Mouse (Mus musculus) kidney, postnatal 0 days (tissue): ENCODE data around the gene Rraga. TPM values are rescaled to one million over a fixed set of nuclear protein-coding genes. Genes with fewer than 3 reads are reported as not detected.

ENCODE experiments used
- ATAC-seq: fragments of 200-750 bp; cut with Nextera tagmentation; replicated peaks from 2 replicates; pipeline ENCODE4 v1.8.0; 2017; ENCODE audit warnings: low read depth, moderate number of reproducible peaks, moderate TSS enrichment, moderate library complexity; ENCODE audit not compliant: low FRiP score
- DNase-seq: peaks from one replicate; pipeline ENCODE4 v3.0.0-alpha.2; 2016; ENCODE audit warnings: low spot score
- H3K27ac ChIP-seq: fragments of 300-500 bp; sonication (generic); 2 replicates; pipeline ENCODE4 v1.5.1; 2014; ENCODE audit warnings: mild to moderate bottlenecking
- H3K27me3 ChIP-seq: fragments of 300-500 bp; sonication (generic); 2 replicates; pipeline ENCODE4 v1.6.1; 2014; ENCODE audit warnings: low read length, mixed read lengths; ENCODE audit not compliant: insufficient read depth
- H3K36me3 ChIP-seq: fragments of 300-500 bp; sonication (generic); 2 replicates; pipeline ENCODE4 v1.6.1; 2014; ENCODE audit warnings: low read length, mixed read lengths; ENCODE audit not compliant: insufficient read depth
- H3K4me1 ChIP-seq: fragments of 300-500 bp; sonication (generic); replicated peaks from 2 replicates; pipeline ENCODE4 v1.6.1; 2014; ENCODE audit warnings: antibody characterized with exemption, low read length, mixed read lengths; ENCODE audit not compliant: insufficient read depth
- H3K4me2 ChIP-seq: fragments of 300-500 bp; sonication (generic); 2 replicates; pipeline ENCODE4 v1.6.1; 2014; ENCODE audit warnings: mild to moderate bottlenecking, low read length, moderate library complexity, mixed read lengths
- H3K4me3 ChIP-seq: fragments of 300-500 bp; sonication (generic); replicated peaks from 2 replicates; pipeline ENCODE4 v1.5.1; 2014; ENCODE audit warnings: low read depth, low read length
- H3K9ac ChIP-seq: fragments of 300-500 bp; sonication (generic); 2 replicates; pipeline ENCODE4 v1.6.1; 2014; ENCODE audit warnings: low read depth, low read length
- H3K9me3 ChIP-seq: fragments of 300-500 bp; sonication (generic); replicated peaks from 2 replicates; pipeline ENCODE4 v1.6.1; 2016; ENCODE audit warnings: low read length, inconsistent platforms, mixed read lengths
- CTCF ChIP-seq: IDR thresholded peaks from 2 replicates; pipeline ENCODE4 v1.5.1; 2016; ENCODE audit warnings: antibody characterized with exemption, low read depth, mild to moderate bottlenecking, moderate library complexity
- WGBS: fragments of 180-500 bp; shearing (Covaris S2); extraction: QIAGEN DNeasy Blood & Tissue Kit; methylation state at CpG from one replicate; pipeline ENCODE4 v1.1.7; 2014; 5-methylcytosine and 5-hydroxymethylcytosine counted together
- polyA plus RNA-seq: library from polyadenylated mRNA; unstranded; fragments of >200 nt; fragmentation: Nextera tagmentation; extraction: Ambion mirVana; gene quantifications from 2 replicates; pipeline ENCODE4 v1.2.1, GENCODE M21; 2015

Rraga gene
- polyA plus RNA-seq = 80.3 and 86.3 TPM in 2 replicates

DNA sequence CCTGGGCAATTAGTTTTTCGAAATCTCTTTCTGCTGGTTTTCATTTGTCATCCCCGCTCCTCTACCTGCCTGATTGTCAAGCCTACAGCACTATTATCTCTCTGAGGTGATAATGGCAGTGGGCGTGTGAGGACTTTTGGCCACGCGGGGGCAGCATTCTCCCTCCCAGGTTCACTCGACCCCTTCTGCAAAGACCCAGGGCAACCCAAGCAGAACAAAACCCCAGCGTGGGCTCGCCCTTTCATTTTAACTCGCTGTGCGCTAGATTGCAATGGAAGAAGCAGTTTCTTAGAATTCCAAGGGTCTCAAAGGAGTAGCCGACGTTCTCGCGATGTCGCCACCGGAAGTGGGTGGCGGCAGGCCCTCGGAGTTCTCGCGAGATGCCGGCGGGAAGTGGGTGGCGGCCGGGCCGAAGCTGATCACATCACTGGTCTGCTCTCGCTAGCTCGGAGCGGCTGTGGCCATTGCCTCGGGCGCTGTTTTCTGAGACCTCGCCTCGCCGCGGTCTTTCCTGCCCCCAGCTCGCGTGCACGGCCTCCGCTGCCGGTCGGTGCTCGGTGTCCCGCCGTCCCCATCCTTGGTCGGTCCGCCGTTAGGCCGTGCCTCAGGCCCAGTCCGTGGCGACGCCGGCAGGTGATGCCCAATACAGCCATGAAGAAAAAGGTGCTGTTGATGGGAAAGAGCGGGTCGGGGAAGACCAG is at the start of gene Rraga:
Gene Rraga, plus strand, starts transcription at position 386 of the 701 bp plus-strand sequence.
- peak within 1 kb of the TSS; percentile 81 for H3K4me3 ChIP-seq
- ATAC-seq = peak; percentile 98
- peak within 1 kb of the TSS; percentile 86 for H3K9ac ChIP-seq
- DNase-seq = peak; percentile 97
- H3K27ac ChIP-seq = peak within 1 kb of the TSS; percentile 92
- H3K4me2 ChIP-seq = peak within 1 kb of the TSS; percentile 76
- no peaks in the 10 kb centered on the region for H3K27me3 ChIP-seq
- no peaks in the 10 kb centered on the region for H3K9me3 ChIP-seq
- peak; percentile 85 for TF ChIP-seq CTCF
- H3K36me3 ChIP-seq = no peaks in the 10 kb centered on the region
- H3K4me1 ChIP-seq = 0 out of 2 replicates have a peak, but pooled peaks cover 8% of the 10 kb centered on the region
- WGBS = under 1% methylated on average over 53 of the region's 53 CpGs

DNA sequence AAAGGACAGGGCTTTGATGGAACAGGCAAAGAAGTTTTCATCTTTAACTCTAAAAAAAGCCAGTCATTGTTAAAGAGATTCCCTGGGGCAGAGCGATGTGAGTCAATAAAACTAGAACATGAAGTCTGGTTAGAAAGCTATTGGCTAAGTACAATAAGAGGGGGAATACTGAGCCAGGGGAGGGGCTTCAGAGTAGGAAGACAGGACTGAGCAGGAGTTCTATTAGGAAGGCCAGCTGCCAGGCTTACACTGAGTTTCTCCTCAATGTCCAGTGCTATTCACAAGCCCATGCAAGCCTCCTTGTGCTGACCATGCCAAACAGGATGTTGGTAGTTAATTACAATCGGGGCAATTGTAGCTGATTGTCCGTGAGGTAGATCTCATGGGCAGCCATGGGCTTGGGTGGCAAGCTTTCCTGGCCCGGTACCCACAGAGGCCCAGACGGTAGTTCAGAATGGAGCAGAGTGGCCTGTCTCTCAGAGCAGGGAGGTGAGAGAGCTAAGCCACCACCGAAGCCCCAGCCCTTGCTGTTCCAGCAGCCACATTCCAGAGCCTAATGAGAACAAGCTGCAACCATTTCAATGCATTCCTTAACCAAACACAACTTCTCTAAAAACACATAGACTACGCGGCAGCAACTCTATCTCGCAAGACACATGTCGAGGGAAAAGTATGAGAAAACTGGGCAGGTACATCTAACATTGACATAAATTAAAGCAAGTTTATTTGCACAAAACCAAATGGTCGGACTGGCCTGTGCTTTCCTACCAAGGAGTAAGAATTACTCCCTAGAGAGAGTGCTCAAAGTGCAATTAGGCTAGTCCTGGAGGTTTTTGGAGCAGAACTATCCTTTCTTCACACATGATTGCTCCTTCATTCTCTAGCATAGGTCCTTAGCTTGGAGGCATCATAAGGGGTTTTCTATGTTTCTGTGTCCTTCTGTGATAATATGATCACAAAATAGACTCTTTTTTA is 48.0 kb upstream of the Rraga start:
- ATAC-seq (peak; percentile 52; the same call in 1 of the 2 replicates), DNase-seq (peak; percentile 79)
- no peaks in the 10 kb centered on the region for H3K9me3 ChIP-seq
- no peak overlapping the region for H3K9ac ChIP-seq
- H3K27ac ChIP-seq = peak overlapping the region; percentile 73
- no peaks in the 10 kb centered on the region for H3K27me3 ChIP-seq
- no peak overlapping the region for H3K4me3 ChIP-seq
- no peak overlapping the region for H3K4me2 ChIP-seq
- H3K4me1 ChIP-seq = peaks cover 5% of the 10 kb centered on the region; the same call in 1 of the 2 replicates
- TF ChIP-seq CTCF = no peak
- 35% methylated on average over 11 of the region's 11 CpGs for WGBS
- no peaks in the 10 kb centered on the region for H3K36me3 ChIP-seq

DNA sequence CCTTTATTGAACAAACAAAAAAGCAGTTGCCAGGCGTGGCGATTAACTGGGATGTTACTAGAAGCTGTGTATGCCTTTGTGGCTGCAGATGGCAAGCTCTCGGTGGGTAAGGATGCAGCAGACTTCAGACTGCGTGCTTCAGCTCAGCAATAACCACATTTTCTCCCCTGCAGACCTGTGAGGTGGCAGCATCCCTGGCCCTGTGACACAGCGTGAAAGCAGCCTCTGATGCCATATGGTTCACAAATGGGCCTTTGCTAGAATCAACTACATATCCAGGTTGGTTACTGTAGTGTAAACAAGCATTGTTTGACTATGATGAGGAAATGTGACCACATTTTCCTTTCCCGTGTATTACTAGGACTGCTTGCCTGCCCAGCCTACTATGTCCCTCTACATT is 46.3 kb upstream of the Rraga start:
- 77% methylated on average over 6 of the region's 6 CpGs for WGBS
- no peak overlapping the region for H3K4me3 ChIP-seq
- TF ChIP-seq CTCF = no peak
- H3K4me1 ChIP-seq = peaks cover 8% of the 10 kb centered on the region; the same call in 1 of the 2 replicates
- no peaks in the 10 kb centered on the region for H3K27me3 ChIP-seq
- no peak for ATAC-seq
- H3K9ac ChIP-seq = no peak overlapping the region
- DNase-seq = no peak
- H3K27ac ChIP-seq = no peak overlapping the region
- H3K9me3 ChIP-seq = no peaks in the 10 kb centered on the region
- H3K4me2 ChIP-seq = no peak overlapping the region
- no peaks in the 10 kb centered on the region for H3K36me3 ChIP-seq

DNA sequence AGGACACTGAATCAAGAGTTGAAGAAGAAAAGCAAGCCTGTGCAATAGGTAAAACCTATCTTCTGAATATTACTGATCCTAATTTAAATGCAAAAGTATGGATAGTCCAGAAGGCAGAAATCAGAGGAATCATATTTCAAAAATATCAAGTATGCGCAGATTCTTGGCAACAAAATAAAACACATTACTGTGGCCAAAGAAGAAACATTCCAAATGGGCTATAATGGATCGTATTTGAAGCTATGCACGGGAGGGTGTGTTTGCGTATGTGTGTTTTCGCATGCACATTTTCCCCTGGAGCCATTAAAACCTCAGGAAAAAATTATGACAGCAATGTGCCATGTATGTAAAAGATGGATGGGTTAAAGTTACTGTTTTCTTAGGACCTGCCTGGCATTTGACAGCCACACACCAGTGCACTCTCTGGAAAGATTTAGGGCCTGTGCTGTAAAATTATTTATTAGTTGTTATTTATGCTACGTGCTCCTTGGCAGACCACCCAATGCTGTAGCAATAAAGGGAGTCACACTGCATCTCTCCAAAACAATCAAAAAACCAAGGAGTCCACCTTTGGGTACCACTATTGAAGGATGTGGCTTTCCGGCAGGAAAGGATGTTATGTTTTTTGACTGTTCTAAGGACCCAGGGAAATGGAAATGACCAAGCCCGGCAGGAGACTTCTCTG is 41.9 kb upstream of the Rraga start:
- H3K27me3 ChIP-seq = no peaks in the 10 kb centered on the region
- ATAC-seq = no peak
- no peak overlapping the region for H3K9ac ChIP-seq
- peak; percentile 77 for DNase-seq
- H3K4me2 ChIP-seq = no peak overlapping the region
- TF ChIP-seq CTCF = no peak
- 49% methylated on average over 8 of the region's 8 CpGs for WGBS
- H3K9me3 ChIP-seq = no peaks in the 10 kb centered on the region
- 0 out of 2 replicates have a peak, but pooled peaks cover 4% of the 10 kb centered on the region for H3K4me1 ChIP-seq
- peak overlapping the region; percentile 25; the same call in 1 of the 2 replicates for H3K27ac ChIP-seq
- no peak overlapping the region for H3K4me3 ChIP-seq
- no peaks in the 10 kb centered on the region for H3K36me3 ChIP-seq

DNA sequence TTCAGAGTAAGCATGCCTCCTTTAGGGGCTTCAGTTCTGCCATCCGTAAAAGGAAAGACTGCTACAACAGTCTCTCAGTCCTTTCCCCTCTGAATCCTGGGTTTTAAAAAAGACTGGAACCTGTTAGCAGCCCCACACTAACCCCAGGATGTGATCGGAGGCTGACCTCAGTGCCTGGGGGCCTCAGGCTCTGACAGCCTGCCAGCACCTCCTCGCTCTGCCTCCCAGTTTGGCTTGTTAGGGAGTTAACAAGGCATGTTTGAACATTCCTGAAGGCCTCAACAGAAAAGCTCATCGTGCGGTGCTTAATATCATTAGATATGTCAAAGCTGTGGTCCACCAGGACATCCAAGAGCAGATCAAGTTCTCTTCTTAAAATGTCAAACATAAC is 41.4 kb upstream of the Rraga start:
- Histone ChIP-seq H3K9ac (no peak overlapping the region), H3K9me3 (no peaks in the 10 kb centered on the region), H3K4me2 (no peak overlapping the region), H3K4me1 (0 out of 2 replicates have a peak, but pooled peaks cover 4% of the 10 kb centered on the region), H3K36me3 (no peaks in the 10 kb centered on the region), H3K27me3 (no peaks in the 10 kb centered on the region), H3K27ac (peak overlapping the region; percentile 25; the same call in 1 of the 2 replicates), H3K4me3 (no peak overlapping the region)
- ATAC-seq (no peak), DNase-seq (peak; percentile 18)
- 35% methylated on average over 5 of the region's 5 CpGs for WGBS
- TF ChIP-seq CTCF = no peak
